Mouse (Mus musculus): Measurements from ENCODE around the gene Clmn.
A peak's percentile ranks its signal among the peaks of the same experiment; 100 is the strongest.

Gene Clmn

GRCm38 (mm10) chr12:104879577-104879989 lies 14.7 kb upstream of the Clmn start:
- no peak for DNase-seq (ENCODE audit: inconsistent ontology term)

- DNase-seq (ENCODE audit: inconsistent ontology term), result no peak
Measured at GRCm38 (mm10) chr12:104876053-104876452, 11.2 kb upstream of the Clmn start.

- DNase-seq (ENCODE audit: inconsistent ontology term), result no peak
Measured at GRCm38 (mm10) chr12:104871987-104872386, 7.1 kb upstream of the Clmn start.

- no peak for DNase-seq (ENCODE audit: inconsistent ontology term)
Measured at GRCm38 (mm10) chr12:104869737-104870136, 4.9 kb upstream of the Clmn start.

- no peak for DNase-seq (ENCODE audit: inconsistent ontology term)
Measured at GRCm38 (mm10) chr12:104868430-104868829, 3.6 kb upstream of the Clmn start.

GRCm38 (mm10) chr12:104867851-104868250 lies 3.0 kb upstream of the Clmn start:
- no peak for DNase-seq (ENCODE audit: inconsistent ontology term)

- peak; percentile 59 for DNase-seq (ENCODE audit: inconsistent ontology term)
Measured at GRCm38 (mm10) chr12:104865166-104865535, 275 bp upstream of the Clmn start.

GRCm38 (mm10) chr12:104863653-104864052 lies 1.2 kb downstream of the Clmn start:
- no peak for DNase-seq (ENCODE audit: inconsistent ontology term)

GRCm38 (mm10) chr12:104859140-104859539 lies 5.7 kb downstream of the Clmn start:
- peak; percentile 85 for DNase-seq (ENCODE audit: inconsistent ontology term)

GRCm38 (mm10) chr12:104858732-104859131 lies 6.1 kb downstream of the Clmn start:
- no peak for DNase-seq (ENCODE audit: inconsistent ontology term)

- no peak for DNase-seq (ENCODE audit: inconsistent ontology term)
Measured at GRCm38 (mm10) chr12:104857614-104858013, 7.3 kb downstream of the Clmn start.

- no peak for DNase-seq (ENCODE audit: inconsistent ontology term)
Measured at GRCm38 (mm10) chr12:104856540-104856939, 8.3 kb downstream of the Clmn start.

- no peak for DNase-seq (ENCODE audit: inconsistent ontology term)
Measured at GRCm38 (mm10) chr12:104855548-104855947, 9.3 kb downstream of the Clmn start.

GRCm38 (mm10) chr12:104854826-104855225 lies 10.1 kb downstream of the Clmn start:
- no peak for DNase-seq (ENCODE audit: inconsistent ontology term)

GRCm38 (mm10) chr12:104853374-104853773 lies 11.5 kb downstream of the Clmn start:
- no peak for DNase-seq (ENCODE audit: inconsistent ontology term)

- DNase-seq (ENCODE audit: inconsistent ontology term), result peak; percentile 90
Measured at GRCm38 (mm10) chr12:104851711-104852508, 13.0 kb downstream of the Clmn start.

GRCm38 (mm10) chr12:104850119-104850518 lies 14.8 kb downstream of the Clmn start:
- DNase-seq (ENCODE audit: inconsistent ontology term), result no peak

- DNase-seq (ENCODE audit: inconsistent ontology term), result no peak
Measured at GRCm38 (mm10) chr12:104848667-104849066, 16.2 kb downstream of the Clmn start.

GRCm38 (mm10) chr12:104847227-104847626 lies 17.6 kb downstream of the Clmn start:
- no peak for DNase-seq (ENCODE audit: inconsistent ontology term)

- DNase-seq (ENCODE audit: inconsistent ontology term), result no peak
Measured at GRCm38 (mm10) chr12:104845707-104846106, 19.2 kb downstream of the Clmn start.

GRCm38 (mm10) chr12:104844989-104845388 lies 19.9 kb downstream of the Clmn start:
- DNase-seq (ENCODE audit: inconsistent ontology term), result no peak

GRCm38 (mm10) chr12:104844279-104844678 lies 20.6 kb downstream of the Clmn start:
- no peak for DNase-seq (ENCODE audit: inconsistent ontology term)

- DNase-seq (ENCODE audit: inconsistent ontology term), result no peak
Measured at GRCm38 (mm10) chr12:104841256-104841655, 23.6 kb downstream of the Clmn start.

GRCm38 (mm10) chr12:104838987-104839386 lies 25.9 kb downstream of the Clmn start:
- no peak for DNase-seq (ENCODE audit: inconsistent ontology term)

Data from Muller cell, postnatal 12 days (primary cell).